Mouse (Mus musculus) forebrain, postnatal 0 days (tissue): Measurements from ENCODE around the gene Lrrc4. TPM values are rescaled to one million over a fixed set of nuclear protein-coding genes. Genes with fewer than 3 reads are reported as not detected.
A peak's percentile ranks its signal among the peaks of the same experiment; 100 is the strongest.

ENCODE experiments used
- ATAC-seq: fragments of 200-750 bp; cut with Nextera tagmentation; 2 replicates; pipeline ENCODE4 v1.8.0; 2017; ENCODE audit warnings: mild to moderate bottlenecking, moderate library complexity
- DNase-seq: peaks from one replicate; pipeline ENCODE4 v3.0.0-alpha.2; 2015
- H3K27ac ChIP-seq: fragments of 300-500 bp; sonication (generic); 2 replicates; pipeline ENCODE4 v1.5.1; 2014; ENCODE audit warnings: low read depth, mild to moderate bottlenecking, antibody characterized with exemption, low read length, moderate library complexity, mixed read lengths
- H3K27me3 ChIP-seq: fragments of 300-500 bp; sonication (generic); 2 replicates; pipeline ENCODE4 v1.6.1; 2014; ENCODE audit warnings: mild to moderate bottlenecking, low read length, mixed read lengths; ENCODE audit not compliant: insufficient read depth
- H3K36me3 ChIP-seq: fragments of 300-500 bp; sonication (generic); 2 replicates; pipeline ENCODE4 v1.6.1; 2014; ENCODE audit warnings: mild to moderate bottlenecking, moderate library complexity; ENCODE audit not compliant: insufficient read depth
- H3K4me1 ChIP-seq: fragments of 300-500 bp; sonication (generic); 2 replicates; pipeline ENCODE4 v1.6.1; 2014; ENCODE audit warnings: antibody characterized with exemption; ENCODE audit not compliant: insufficient read depth
- H3K4me2 ChIP-seq: fragments of 300-500 bp; sonication (generic); 2 replicates; pipeline ENCODE4 v1.6.1; 2014; ENCODE audit warnings: low read depth, mild to moderate bottlenecking, moderate library complexity
- H3K4me3 ChIP-seq: fragments of 300-500 bp; sonication (generic); 2 replicates; pipeline ENCODE4 v1.5.1; 2014; ENCODE audit warnings: low read depth, low read length, mixed read lengths
- H3K9ac ChIP-seq: fragments of 300-500 bp; sonication (generic); 2 replicates; pipeline ENCODE4 v1.6.1; 2014; ENCODE audit warnings: mild to moderate bottlenecking
- H3K9me3 ChIP-seq: fragments of 300-500 bp; sonication (generic); 2 replicates; pipeline ENCODE4 v1.6.1; 2016; ENCODE audit warnings: low read length
- CTCF ChIP-seq: sonication (generic); IDR thresholded peaks from 2 replicates; pipeline ENCODE4 v1.5.1; 2016; ENCODE audit warnings: antibody characterized with exemption, control low read depth, low read depth
- WGBS: fragments of 180-500 bp; shearing (Covaris S2); extraction: QIAGEN DNeasy Blood & Tissue Kit; methylation state at CpG from one replicate; pipeline ENCODE4 v1.1.7; 2014; 5-methylcytosine and 5-hydroxymethylcytosine counted together
- polyA plus RNA-seq: library from polyadenylated mRNA; unstranded; fragments of >200 nt; fragmentation: Nextera tagmentation; extraction: Ambion mirVana; gene quantifications from 2 replicates; pipeline ENCODE4 v1.2.1, GENCODE M21; 2015
- total RNA-seq: library from RNA; depleted of rRNA; stranded (reverse); fragments of >200 nt; gene quantifications from 2 replicates; pipeline ENCODE4 v1.2.3, GENCODE M21; 2014

Gene Lrrc4
- total and polyA plus RNA-seq, 2 experiments from 2014 or later, result 5.4 to 37.1 TPM

- WGBS, result 52% methylated on average over 8 of the region's 8 CpGs
- ATAC-seq (no peak), DNase-seq (peak; percentile 41)
- Histone ChIP-seq H3K4me3 (no peak overlapping the region), H3K4me2 (no peak overlapping the region), H3K27me3 (no peaks in the 10 kb centered on the region), H3K9me3 (no peaks in the 10 kb centered on the region), H3K4me1 (peaks cover 18% of the 10 kb centered on the region), H3K36me3 (no peaks in the 10 kb centered on the region), H3K27ac (peak overlapping the region; percentile 21), H3K9ac (no peak overlapping the region)
- no peak for TF ChIP-seq CTCF
Measured at GRCm38 (mm10) chr6:28706108-28706975, 125.2 kb downstream of the Lrrc4 start.

DNA sequence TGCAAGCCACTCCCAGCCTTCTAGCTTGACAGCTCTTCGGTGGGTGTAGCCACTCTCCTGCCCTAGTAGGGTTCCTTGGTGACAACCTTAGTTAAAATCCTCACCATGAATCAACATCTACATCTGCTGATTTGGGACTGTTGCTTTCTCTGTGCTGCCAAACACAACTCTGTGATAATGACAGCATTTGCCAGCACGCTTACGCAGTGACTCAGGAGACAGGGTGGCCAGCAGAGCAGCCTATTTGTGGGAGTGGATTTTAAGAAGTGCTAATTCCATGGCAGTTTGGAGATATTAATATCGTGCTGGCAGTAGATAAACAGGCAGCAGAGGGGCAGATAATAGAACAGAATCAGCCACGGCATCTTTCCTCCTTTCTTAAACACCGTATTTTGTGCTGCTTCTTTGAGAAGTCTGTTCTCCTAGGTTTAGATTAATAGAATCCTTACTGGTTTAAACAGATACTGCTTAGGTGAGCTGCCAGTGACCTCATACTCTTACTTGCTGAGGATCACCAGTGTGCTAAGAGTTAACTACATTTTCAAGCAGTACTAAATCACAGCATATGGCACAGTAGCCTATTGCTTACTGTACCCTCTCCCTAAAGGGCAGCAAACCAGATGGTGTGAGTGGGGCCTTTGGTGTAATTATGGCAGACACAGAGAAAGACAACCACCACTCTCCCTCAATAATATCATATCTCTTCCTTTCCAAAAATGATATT is 126.0 kb downstream of the Lrrc4 start:
- peaks cover 18% of the 10 kb centered on the region for H3K4me1 ChIP-seq
- H3K9me3 ChIP-seq, result no peaks in the 10 kb centered on the region
- H3K27me3 ChIP-seq, result no peaks in the 10 kb centered on the region
- H3K27ac ChIP-seq, result peak overlapping the region; percentile 35; the same call in 1 of the 2 replicates
- H3K36me3 ChIP-seq, result no peaks in the 10 kb centered on the region
- TF ChIP-seq CTCF, result no peak
- DNase-seq, result peak; percentile 57
- WGBS, result 39% methylated on average over 6 of the region's 6 CpGs
- no peak overlapping the region for H3K4me3 ChIP-seq
- ATAC-seq, result peak; percentile 78
- H3K4me2 ChIP-seq, result no peak overlapping the region
- H3K9ac ChIP-seq, result no peak overlapping the region

DNA sequence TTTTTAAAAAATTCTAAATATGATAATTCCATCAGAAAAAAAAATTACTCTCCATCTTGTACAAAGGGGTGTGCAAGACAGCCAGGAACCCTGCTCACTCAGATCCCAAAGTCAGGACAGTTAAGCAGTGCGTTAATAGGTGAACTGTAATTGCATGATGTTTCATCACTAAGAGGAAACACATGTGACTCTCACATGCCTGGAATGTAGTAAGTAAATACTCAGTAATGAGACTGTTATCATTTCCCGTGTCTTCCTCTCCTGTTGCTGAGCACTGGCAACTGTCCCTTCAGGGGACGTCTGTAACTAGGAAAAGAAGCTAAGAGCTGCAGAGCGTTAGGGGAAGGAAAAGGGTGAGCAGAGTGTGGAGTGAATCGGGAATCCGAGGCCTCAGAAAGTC is 126.9 kb downstream of the Lrrc4 start:
- Histone ChIP-seq H3K27ac (no peak overlapping the region), H3K9ac (no peak overlapping the region), H3K36me3 (no peaks in the 10 kb centered on the region), H3K4me2 (no peak overlapping the region), H3K27me3 (no peaks in the 10 kb centered on the region), H3K4me1 (peaks cover 18% of the 10 kb centered on the region), H3K4me3 (no peak overlapping the region), H3K9me3 (no peaks in the 10 kb centered on the region)
- 59% methylated on average over 6 of the region's 6 CpGs for WGBS
- peak; percentile 20; the same call in 1 of the 2 replicates for ATAC-seq
- DNase-seq, result no peak
- no peak for TF ChIP-seq CTCF

- no peak overlapping the region for H3K4me2 ChIP-seq
- no peak for ATAC-seq
Measured at GRCm38 (mm10) chr6:28697214-28697613, 134.3 kb downstream of the Lrrc4 start.

DNA sequence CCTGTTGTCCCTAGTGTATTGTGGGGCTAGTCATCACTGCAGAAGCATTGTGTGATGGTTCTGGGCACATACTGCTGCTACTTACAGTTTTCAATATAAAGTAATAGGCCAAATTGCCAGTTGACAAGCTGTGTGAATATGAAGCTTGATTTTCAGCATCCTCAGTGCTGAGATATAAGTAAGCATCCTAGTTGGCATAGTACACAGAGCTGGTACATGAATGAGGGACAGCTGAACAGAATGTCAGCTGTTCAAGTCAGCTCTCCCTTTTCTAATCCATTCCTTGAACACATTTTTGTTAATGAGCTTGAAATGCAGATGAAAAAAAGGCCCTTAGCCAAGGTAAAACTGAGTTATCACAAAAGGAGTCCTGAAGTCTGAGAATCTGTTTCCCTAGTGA is 138.9 kb downstream of the Lrrc4 start:
- no peak for TF ChIP-seq CTCF
- Histone ChIP-seq H3K4me2 (no peak overlapping the region), H3K36me3 (no peaks in the 10 kb centered on the region), H3K27ac (no peak overlapping the region), H3K9me3 (no peaks in the 10 kb centered on the region), H3K9ac (no peak overlapping the region), H3K4me3 (no peak overlapping the region), H3K4me1 (no peaks in the 10 kb centered on the region), H3K27me3 (no peaks in the 10 kb centered on the region)
- DNase-seq (no peak), ATAC-seq (peak; percentile 78)

More at GRCm38 (mm10) chr6:28697214-28697613, 134.3 kb downstream of the Lrrc4 start:
- no peaks in the 10 kb centered on the region for H3K4me1 ChIP-seq
- H3K36me3 ChIP-seq, result no peaks in the 10 kb centered on the region
- H3K27me3 ChIP-seq, result no peaks in the 10 kb centered on the region
- H3K27ac ChIP-seq, result no peak overlapping the region
- no peak for DNase-seq
- 86% methylated on average over 3 of the region's 3 CpGs for WGBS
- no peaks in the 10 kb centered on the region for H3K9me3 ChIP-seq
- TF ChIP-seq CTCF, result no peak
- H3K4me3 ChIP-seq, result no peak overlapping the region
- H3K9ac ChIP-seq, result no peak overlapping the region

DNA sequence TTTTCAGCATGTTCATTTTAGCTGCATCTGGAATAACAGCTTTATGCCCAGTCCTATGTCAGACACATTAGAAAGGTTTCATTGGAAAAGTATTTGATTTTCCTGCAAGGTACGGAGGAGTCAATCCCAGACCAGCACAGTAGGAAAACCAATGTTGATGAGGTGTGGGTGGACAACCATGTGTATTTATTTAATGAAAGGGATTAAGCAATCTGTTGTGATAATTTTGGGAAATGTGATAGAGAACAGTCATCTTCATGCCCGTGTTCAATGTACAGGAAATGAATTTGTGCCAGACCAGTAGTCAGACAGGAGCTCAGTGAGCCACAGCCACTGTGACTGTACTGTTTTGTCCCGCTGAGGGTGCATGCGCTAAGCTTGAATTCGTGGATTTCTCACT is 143.8 kb downstream of the Lrrc4 start:
- no peaks in the 10 kb centered on the region for H3K36me3 ChIP-seq
- DNase-seq, result no peak
- no peaks in the 10 kb centered on the region for H3K27me3 ChIP-seq
- no peaks in the 10 kb centered on the region for H3K9me3 ChIP-seq
- no peak for TF ChIP-seq CTCF
- H3K27ac ChIP-seq, result no peak overlapping the region
- no peak overlapping the region for H3K4me3 ChIP-seq
- no peaks in the 10 kb centered on the region for H3K4me1 ChIP-seq
- 89% methylated on average over 5 of the region's 5 CpGs for WGBS
- H3K9ac ChIP-seq, result no peak overlapping the region
- no peak overlapping the region for H3K4me2 ChIP-seq
- no peak for ATAC-seq

GRCm38 (mm10) chr6:28685745-28686144 is 145.8 kb downstream of the Lrrc4 start:
- Histone ChIP-seq H3K4me3 (no peak overlapping the region), H3K9me3 (no peaks in the 10 kb centered on the region), H3K36me3 (no peaks in the 10 kb centered on the region), H3K4me2 (no peak overlapping the region), H3K27me3 (no peaks in the 10 kb centered on the region), H3K9ac (no peak overlapping the region), H3K4me1 (no peaks in the 10 kb centered on the region), H3K27ac (no peak overlapping the region)
- DNase-seq (no peak), ATAC-seq (no peak)
- WGBS, result 89% methylated on average over 5 of the region's 5 CpGs
- no peak for TF ChIP-seq CTCF
